In genomic region chr5:111310185-111310584, GRCm38 (mm10) we compare ENCODE assay signal across 23 mouse cellular contexts. TPM values are rescaled to one million over a fixed set of nuclear protein-coding genes. Genes with fewer than 3 reads are reported as not detected.
DNase-seq lines count a peak whose midpoint lies in the region; ATAC-seq and TF ChIP-seq lines count a peak whose summit lies in the region.
"Had no signal": no experiment of that assay in that cellular context is flagged by ENCODE, and none has a peak within 500 bp of the region (broad histone marks: within the 10 kb centered on the region; RNA-seq: fewer than 3 reads in every experiment).

No protein-coding gene starts in this region.

- 45% methylated on average over 6 of the region's 6 CpGs for WGBS in heart, embryonic 15.5 days
- WGBS in heart, adult 2 months = 35% methylated on average over 6 of the region's 6 CpGs
- WGBS in kidney, embryonic 15.5 days = 68% methylated on average over 6 of the region's 6 CpGs
- 82% methylated on average over 6 of the region's 6 CpGs for WGBS in embryonic facial prominence, embryonic 10.5 days

- H3K9me3 ChIP-seq in heart, embryonic 15.5 days (replicated peaks) = no peaks in the 10 kb centered on the region; the same call in 1 of the 2 replicates
- H3K9me3 ChIP-seq in kidney, embryonic 15.5 days (replicated peaks) = no peaks in the 10 kb centered on the region
- peaks cover 6% of the 10 kb centered on the region; the same call in 1 of the 2 replicates for H3K9me3 ChIP-seq in embryonic facial prominence, embryonic 10.5 days
- H3K9me3 ChIP-seq: lung, embryonic 15.5 days; midbrain, embryonic 15.5 days had no signal

- H3K4me3 ChIP-seq in heart, embryonic 15.5 days = no peak overlapping the region
- H3K4me3 ChIP-seq in heart, adult 2 months = no peak overlapping the region
- no peak overlapping the region for H3K4me3 ChIP-seq in kidney, embryonic 15.5 days (replicated peaks)
- H3K4me3 ChIP-seq in embryonic facial prominence, embryonic 10.5 days = no peak overlapping the region
- H3K4me3 ChIP-seq: embryonic facial prominence, embryonic 13.5 days; forebrain, embryonic 10.5 days; heart, embryonic 10.5 days; hindbrain, embryonic 12.5 days; liver, embryonic 12.5 days; lung, embryonic 15.5 days; midbrain, embryonic 15.5 days had no signal

- DNase-seq in heart, adult 2 months = no peak
- DNase-seq in kidney, adult 8-10 months = peak; percentile 68 to 71
- peak; percentile 26 for DNase-seq in embryonic facial prominence, embryonic 10.5 days (ENCODE audit: low spot score)
- DNase-seq in kidney, postnatal 25 days = peak; percentile 66 to 79
- DNase-seq in ovary, postnatal 14 days (ENCODE audit: low spot score) = no peak
- DNase-seq in adrenal gland, adult 8-10 months = no peak
- DNase-seq: adrenal gland, postnatal 14 days; cerebellum, adult 18-20 months; gastrocnemius, postnatal 10 days; left cerebral cortex, postnatal 4 days; retina, postnatal 1 day; right cerebral cortex, postnatal 4 days had no signal

- H3K4me2 ChIP-seq in heart, embryonic 15.5 days = no peak overlapping the region
- H3K4me2 ChIP-seq in kidney, embryonic 15.5 days = no peak overlapping the region
- H3K4me2 ChIP-seq: embryonic facial prominence, embryonic 13.5 days; hindbrain, embryonic 12.5 days; liver, embryonic 12.5 days; lung, embryonic 15.5 days; midbrain, embryonic 15.5 days had no signal

- no peak overlapping the region for H3K9ac ChIP-seq in heart, embryonic 15.5 days
- no peak overlapping the region for H3K9ac ChIP-seq in heart, adult 2 months (ENCODE audit: low read depth, low read length)
- no peak overlapping the region for H3K9ac ChIP-seq in kidney, embryonic 15.5 days
- H3K9ac ChIP-seq: embryonic facial prominence, embryonic 13.5 days; hindbrain, embryonic 12.5 days; liver, embryonic 12.5 days; lung, embryonic 15.5 days; midbrain, embryonic 15.5 days had no signal

- no peak for TF ChIP-seq CTCF in heart, adult 2 months (IDR thresholded peaks at IDR 0.05)

- TF ChIP-seq POLR2A in heart, adult 2 months (IDR thresholded peaks at IDR 0.05; ENCODE audit: insufficient read depth, low read depth, low read length) = no peak

- H3K4me1 ChIP-seq in heart, embryonic 15.5 days (replicated peaks) = no peaks in the 10 kb centered on the region
- no peaks in the 10 kb centered on the region for H3K4me1 ChIP-seq in heart, adult 2 months (ENCODE audit: control insufficient read depth, insufficient read depth, low read length)
- H3K4me1 ChIP-seq in kidney, embryonic 15.5 days = no peaks in the 10 kb centered on the region
- H3K4me1 ChIP-seq in embryonic facial prominence, embryonic 10.5 days = no peaks in the 10 kb centered on the region
- H3K4me1 ChIP-seq: embryonic facial prominence, embryonic 13.5 days; forebrain, embryonic 10.5 days; heart, embryonic 10.5 days; hindbrain, embryonic 12.5 days; liver, embryonic 12.5 days; lung, embryonic 15.5 days; midbrain, embryonic 15.5 days had no signal

- H3K27ac ChIP-seq in heart, embryonic 15.5 days = peak overlapping the region; percentile 26; the same call in 1 of the 2 replicates
- H3K27ac ChIP-seq in heart, adult 2 months = no peak overlapping the region
- no peak overlapping the region for H3K27ac ChIP-seq in kidney, embryonic 15.5 days
- H3K27ac ChIP-seq in embryonic facial prominence, embryonic 10.5 days (replicated peaks) = no peak overlapping the region
- H3K27ac ChIP-seq: embryonic facial prominence, embryonic 13.5 days; forebrain, embryonic 10.5 days; heart, embryonic 10.5 days; hindbrain, embryonic 12.5 days; liver, embryonic 12.5 days; lung, embryonic 15.5 days; midbrain, embryonic 15.5 days had no signal

- H3K79me2 ChIP-seq in heart, adult 2 months (replicated peaks; ENCODE audit: control insufficient read depth, insufficient read depth, low read length) = no peaks in the 10 kb centered on the region

- no peak for TF ChIP-seq EP300 in heart, adult 2 months (IDR thresholded peaks at IDR 0.05; ENCODE audit: insufficient read depth, low read depth, low read length)

- no peaks in the 10 kb centered on the region for H3K36me3 ChIP-seq in heart, embryonic 15.5 days
- H3K36me3 ChIP-seq in heart, adult 2 months (ENCODE audit: control insufficient read depth, insufficient read depth, low read length) = no peaks in the 10 kb centered on the region
- H3K36me3 ChIP-seq in kidney, embryonic 15.5 days = no peaks in the 10 kb centered on the region
- no peaks in the 10 kb centered on the region for H3K36me3 ChIP-seq in embryonic facial prominence, embryonic 10.5 days (replicated peaks)
- H3K36me3 ChIP-seq: embryonic facial prominence, embryonic 13.5 days; forebrain, embryonic 10.5 days; heart, embryonic 10.5 days; hindbrain, embryonic 12.5 days; liver, embryonic 12.5 days; lung, embryonic 15.5 days; midbrain, embryonic 15.5 days had no signal

- no peak; the same call in 1 of the 2 replicates for ATAC-seq in heart, embryonic 15.5 days (replicated peaks; ENCODE audit: insufficient number of reproducible peaks, insufficient read depth, low FRiP score, low read depth)
- no peak for ATAC-seq in kidney, embryonic 15.5 days (replicated peaks; ENCODE audit: low FRiP score)
- ATAC-seq: inflammation-experienced regulatory T-cells, adult 6 months; liver, embryonic 12.5 days; midbrain, embryonic 15.5 days had no signal

- no peaks in the 10 kb centered on the region for H3K27me3 ChIP-seq in heart, embryonic 15.5 days
- H3K27me3 ChIP-seq in heart, adult 2 months (ENCODE audit: control insufficient read depth, insufficient read depth, low read length) = no peaks in the 10 kb centered on the region
- no peaks in the 10 kb centered on the region for H3K27me3 ChIP-seq in kidney, embryonic 15.5 days
- H3K27me3 ChIP-seq in embryonic facial prominence, embryonic 10.5 days (replicated peaks; ENCODE audit: low read depth, poor library complexity, severe bottlenecking) = no peaks in the 10 kb centered on the region
- H3K27me3 ChIP-seq: CH12.LX; embryonic facial prominence, embryonic 13.5 days; hindbrain, embryonic 12.5 days; liver, embryonic 12.5 days; lung, embryonic 15.5 days; midbrain, embryonic 15.5 days had no signal

- intact Hi-C loops in heart, adult 2 months (cut with DNase I) = no loop called here

RNA-seq across cellular contexts. Expression of gene Pitpnb, which starts 20.4 kb away (rescaled TPM):
- polyA plus RNA-seq in heart, embryonic 15.5 days (2015; fragmentation: Nextera tagmentation; extraction: Ambion mirVana) = 61.0 and 78.1 TPM in 2 replicates
- 10 to 100 TPM; 39.4 to 41.9 TPM for total RNA-seq in heart, adult 2 months (2021)
- 32.4 and 41.1 TPM in 2 replicates for polyA plus RNA-seq in heart, adult 2 months (2012; rRNA removed)
- 101 and 104 TPM in 2 replicates for polyA plus RNA-seq in kidney, embryonic 15.5 days (2015; fragmentation: Nextera tagmentation; extraction: Ambion mirVana)
- polyA plus RNA-seq in embryonic facial prominence, embryonic 10.5 days (2016; fragmentation: Nextera tagmentation; extraction: Ambion mirVana) = 127 and 133 TPM in 2 replicates
- 10 to 100 TPM; 71.1 to 88.0 (median 80.4) TPM for total RNA-seq in adrenal gland, adult 8-10 months (2022)

Comparison
In these comparisons a context has a peak if more than half of its experiments do, and no peak if none do; other contexts are left out.
1. DNase-seq: peak in kidney, adult 8-10 months (2 of 2), embryonic facial prominence, embryonic 10.5 days (single experiment) and kidney, postnatal 25 days (2 of 2); none in heart, adult 2 months (0 of 2), ovary, postnatal 14 days (single experiment) and adrenal gland, adult 8-10 months (single experiment).